Mouse (Mus musculus) cerebellum, adult 11-12 months (tissue): ENCODE results near the gene Lcmt1.

Source experiments
- DNase-seq: peaks from one replicate; pipeline ENCODE4 v3.0.0; 2022

The Lcmt1 gene

GRCm38 (mm10) chr7:123361229-123361980 lies 8.2 kb upstream of the Lcmt1 start:
- DNase-seq: no peak

GRCm38 (mm10) chr7:123362806-123363205 lies 6.8 kb upstream of the Lcmt1 start:
- DNase-seq: no peak

GRCm38 (mm10) chr7:123363971-123364370 lies 5.6 kb upstream of the Lcmt1 start:
- no peak for DNase-seq

- DNase-seq: peak; percentile 57
Measured at GRCm38 (mm10) chr7:123365876-123366741, 3.5 kb upstream of the Lcmt1 start.

- DNase-seq: no peak
Measured at GRCm38 (mm10) chr7:123366806-123367205, 2.8 kb upstream of the Lcmt1 start.

DNA sequence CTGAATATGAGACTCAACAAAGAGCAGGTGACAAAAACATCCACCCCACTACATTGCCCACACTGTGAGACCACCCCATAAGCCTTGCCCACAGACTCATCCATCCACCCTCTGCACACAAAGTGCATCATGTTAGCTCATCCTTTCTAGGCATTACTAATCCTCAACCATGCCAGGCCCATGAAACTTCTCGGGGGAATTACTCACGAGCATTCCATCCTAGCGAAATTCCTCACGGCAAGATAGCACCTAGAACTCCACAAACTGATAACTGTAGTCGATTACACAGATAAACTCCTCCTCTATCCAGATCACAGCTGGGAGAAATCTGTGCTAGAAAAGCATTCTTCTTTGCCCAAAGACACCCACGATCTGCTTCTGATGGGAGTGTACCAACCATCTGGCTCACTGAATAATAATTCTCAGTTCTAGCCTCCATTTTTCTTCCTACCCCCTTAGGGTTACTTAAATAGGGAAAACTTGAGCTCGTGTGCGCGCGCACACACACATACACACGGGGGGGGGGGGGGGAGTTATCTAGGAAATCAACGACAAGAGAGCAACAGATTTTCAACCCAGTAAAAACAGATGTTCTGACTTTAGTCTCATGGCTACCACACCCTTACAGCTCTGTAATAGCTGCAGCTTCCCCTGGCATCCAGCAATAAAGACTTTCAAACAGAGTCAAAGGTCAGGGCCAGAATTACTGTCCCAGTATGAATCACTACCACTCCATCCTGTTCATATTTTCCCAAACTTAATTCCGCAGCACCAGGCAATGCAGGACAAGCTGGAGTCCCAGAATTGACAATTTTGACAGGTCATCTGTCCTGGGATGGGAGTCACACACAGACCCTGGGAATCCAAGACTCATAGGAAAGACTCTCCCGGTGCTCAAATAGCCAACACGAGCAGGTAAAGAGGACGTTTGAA lies 2.1 kb upstream of the Lcmt1 start:
- no peak for DNase-seq

- no peak for DNase-seq
Measured at GRCm38 (mm10) chr7:123368187-123368586, 1.4 kb upstream of the Lcmt1 start.

DNA sequence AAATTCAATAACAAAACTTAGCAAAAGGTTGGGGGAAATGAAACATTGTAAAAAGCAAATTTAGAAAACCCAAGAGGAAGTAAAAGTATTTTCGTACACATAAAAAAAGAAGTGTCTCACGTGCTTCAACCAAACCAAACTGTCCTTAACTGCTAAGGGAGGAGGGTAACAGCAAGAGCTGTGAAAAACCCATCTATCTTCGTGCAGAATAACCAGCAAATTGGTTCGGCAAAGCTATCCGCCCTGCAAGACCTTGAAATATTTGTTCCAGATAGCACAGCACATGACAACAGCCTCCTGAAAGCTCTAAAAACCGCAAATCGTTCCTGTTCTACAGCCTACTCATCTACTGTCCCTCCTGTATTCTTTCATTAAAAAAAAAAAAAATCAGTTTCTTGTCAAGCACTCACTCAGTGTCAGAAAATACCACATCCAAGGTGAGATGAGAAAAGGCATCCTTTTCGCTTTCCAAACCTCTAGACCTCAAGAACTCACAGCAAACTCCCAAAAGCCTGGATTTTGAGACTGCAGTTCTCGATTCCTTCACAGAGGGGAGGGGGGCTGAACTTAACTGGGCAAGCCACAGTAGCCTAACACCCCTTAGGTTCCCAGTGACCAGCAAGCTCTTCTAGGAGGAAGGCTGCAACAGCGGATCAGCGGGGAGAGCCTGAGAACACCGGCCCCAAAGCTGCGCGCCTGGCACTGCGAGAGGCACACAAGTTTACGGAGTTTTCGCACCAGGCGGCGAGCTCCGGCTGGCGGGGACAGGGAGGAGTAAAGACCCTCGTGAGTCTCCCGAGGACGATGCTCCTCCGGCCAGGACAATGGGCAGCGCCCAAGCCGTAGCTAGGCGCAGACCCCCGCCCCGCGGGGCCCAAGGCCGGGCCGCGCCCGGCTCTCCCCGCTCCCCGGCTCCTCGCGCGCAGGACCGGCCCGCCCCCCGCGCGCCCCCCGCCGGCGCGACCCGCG lies 522 bp upstream of the Lcmt1 start:
- DNase-seq: no peak

DNA sequence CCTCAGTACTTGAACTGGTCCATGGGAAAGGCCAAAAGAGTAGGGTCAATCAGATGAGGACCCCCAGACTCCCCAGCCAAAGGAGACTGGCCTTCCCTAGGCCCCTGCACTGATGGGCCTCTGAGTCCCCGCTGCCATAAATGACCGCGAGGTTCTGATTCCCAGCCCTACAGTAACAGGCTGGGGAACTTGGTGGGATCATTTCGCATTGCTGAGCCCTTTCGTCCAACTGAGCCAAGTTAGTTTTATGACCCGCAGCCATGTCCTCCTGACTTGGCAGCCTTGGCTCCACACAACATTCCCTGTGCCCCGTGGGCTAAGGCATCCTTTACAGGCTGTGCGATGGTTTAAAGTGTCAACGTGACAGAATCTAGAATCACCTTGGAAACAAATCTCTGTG lies 1.1 kb downstream of the Lcmt1 start:
- DNase-seq: no peak

GRCm38 (mm10) chr7:123371501-123371900 lies 1.9 kb downstream of the Lcmt1 start:
- no peak for DNase-seq

DNA sequence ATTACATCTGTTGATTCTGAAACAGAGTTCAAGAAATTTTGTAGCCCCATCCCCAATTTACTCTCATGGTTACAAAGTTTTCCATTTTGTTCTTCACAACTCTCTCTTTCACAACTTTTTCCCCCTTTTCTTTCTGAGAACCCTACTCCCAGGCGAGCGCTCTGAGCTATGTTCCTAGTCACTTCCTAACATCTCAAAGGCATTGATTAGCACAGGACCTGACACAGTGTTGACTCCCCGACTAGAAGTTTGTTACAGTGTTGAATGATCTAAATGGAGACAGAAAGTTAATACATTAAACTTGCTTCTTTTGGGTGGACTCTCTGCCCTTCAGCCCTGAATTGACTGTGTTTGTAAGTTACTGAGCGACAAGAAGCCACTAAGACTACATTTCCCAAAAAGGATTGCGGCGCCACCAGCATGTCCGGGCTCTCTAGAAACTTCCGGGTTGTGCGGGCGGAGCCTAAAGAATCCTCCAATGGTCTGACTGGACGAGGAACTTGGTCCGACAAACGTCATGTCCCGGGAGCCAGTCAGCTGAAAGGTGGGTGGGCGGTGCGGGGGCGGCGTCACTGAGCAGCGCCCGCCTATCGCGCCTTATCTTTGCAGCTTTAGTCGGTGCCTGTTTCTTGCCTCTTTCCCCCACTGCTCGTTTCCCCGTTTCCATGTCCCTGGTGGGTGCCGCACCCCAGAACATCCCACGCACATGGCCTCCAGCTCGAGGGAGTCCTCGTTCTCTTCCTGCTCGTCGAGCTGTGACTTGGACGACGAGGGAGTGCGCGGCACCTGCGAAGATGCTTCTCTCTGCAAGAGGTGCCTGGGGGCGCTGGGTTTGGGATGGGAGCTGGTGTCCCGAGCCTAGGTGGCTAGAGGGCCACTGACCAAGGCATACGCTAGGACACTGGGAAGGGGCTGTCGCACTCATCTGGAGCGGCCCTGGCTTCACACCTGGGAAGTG lies 8.1 kb downstream of the Lcmt1 start:
- peak; percentile 95 for DNase-seq

GRCm38 (mm10) chr7:123385693-123386407 lies 16.3 kb downstream of the Lcmt1 start:
- DNase-seq: no peak

- no peak for DNase-seq
Measured at GRCm38 (mm10) chr7:123389686-123390280, 20.2 kb downstream of the Lcmt1 start.

- no peak for DNase-seq
Measured at GRCm38 (mm10) chr7:123394271-123394670, 24.7 kb downstream of the Lcmt1 start.

- DNase-seq: peak; percentile 57
Measured at GRCm38 (mm10) chr7:123396900-123397299, 27.3 kb downstream of the Lcmt1 start.

GRCm38 (mm10) chr7:123397369-123397768 lies 27.8 kb downstream of the Lcmt1 start:
- no peak for DNase-seq

DNA sequence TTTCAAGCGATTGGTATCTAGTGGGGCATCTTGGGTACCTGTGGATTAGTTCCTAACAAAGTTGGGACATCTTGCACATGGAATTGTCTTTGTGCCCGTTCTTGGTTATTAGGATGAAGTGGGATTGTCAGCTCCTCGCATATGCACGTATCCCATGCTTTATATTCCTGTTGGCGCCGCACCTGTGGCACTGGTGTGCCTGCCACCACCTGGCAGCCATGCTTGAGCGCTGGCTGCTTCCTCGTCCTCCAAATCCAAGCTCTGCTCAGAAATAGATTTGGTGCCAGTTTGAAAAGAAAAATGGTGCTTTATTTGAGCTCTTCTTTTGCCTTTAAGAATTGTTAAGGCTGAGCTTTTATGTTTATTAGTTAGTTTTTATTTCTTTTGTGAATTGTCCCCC lies 28.3 kb downstream of the Lcmt1 start:
- DNase-seq: peak; percentile 54

DNA sequence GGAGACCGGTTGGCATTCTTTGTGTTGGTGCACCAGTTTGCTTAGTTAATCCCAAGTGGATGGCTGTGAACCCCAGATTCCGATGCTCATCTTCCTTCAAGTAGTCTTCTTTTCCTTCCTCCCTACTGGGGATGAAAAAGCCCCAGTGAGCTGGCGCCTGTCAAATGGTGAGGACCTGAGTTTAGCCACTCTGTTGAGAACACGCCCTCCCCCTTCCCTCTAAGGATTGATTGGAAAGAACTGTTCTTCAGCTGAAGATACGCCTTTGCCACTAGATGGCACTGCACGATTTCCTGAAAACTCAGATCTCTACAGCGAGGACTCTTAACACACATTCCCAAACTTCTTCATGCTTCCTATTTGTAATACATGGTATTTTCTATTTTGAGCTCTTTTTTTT lies 29.2 kb downstream of the Lcmt1 start:
- DNase-seq: peak; percentile 62

DNA sequence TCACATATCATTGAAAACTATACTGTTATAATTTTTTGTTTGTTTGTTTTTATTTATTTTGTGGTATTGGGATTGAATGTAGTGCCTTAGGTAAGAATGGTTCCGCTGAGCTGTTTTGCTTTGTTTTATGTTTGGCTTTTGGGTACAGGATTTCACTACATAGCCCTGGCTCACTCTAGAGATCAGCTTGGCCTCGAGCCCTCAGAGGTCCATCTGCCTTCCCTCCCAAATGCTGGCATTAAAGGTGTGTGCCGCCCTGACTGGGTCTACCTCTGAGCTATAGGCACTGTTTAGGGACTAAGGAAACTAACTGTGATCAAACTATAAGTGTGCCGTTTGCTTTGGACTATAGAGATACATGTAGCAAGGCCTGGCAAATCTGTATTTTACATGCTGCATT lies 29.7 kb downstream of the Lcmt1 start:
- peak; percentile 80 for DNase-seq
